Mouse (Mus musculus) G1E (cell line): ENCODE measurements around the gene Tmem121. TPM values are rescaled to one million over a fixed set of nuclear protein-coding genes. Genes with fewer than 3 reads are reported as not detected.
"Not testable (repeated sequence)": the region's sequence is repeated elsewhere in the genome, so short reads cannot be mapped to it uniquely, and the experiment has no call there.

Source experiments
- ATAC-seq: 2 replicates; pipeline ENCODE4 v1.8.0; 2016; ENCODE audit warnings: mild to moderate bottlenecking; ENCODE audit not compliant: insufficient number of reproducible peaks, poor library complexity, low FRiP score, severe bottlenecking; ENCODE audit errors: extremely low read depth
- DNase-seq: peaks from one replicate; pipeline ENCODE4 v3.0.0; 2012; ENCODE audit warnings: low spot score
- H3K27me3 ChIP-seq: 2 replicates; pipeline ENCODE4 v1.6.1; 2012; ENCODE audit warnings: mild to moderate bottlenecking, low read length, inconsistent platforms; ENCODE audit not compliant: insufficient read depth
- H3K36me3 ChIP-seq: replicated peaks from 2 replicates; pipeline ENCODE3; 2012; ENCODE audit warnings: mild to moderate bottlenecking, inconsistent platforms
- H3K4me1 ChIP-seq: 2 replicates; pipeline ENCODE4 v1.6.1; 2012; ENCODE audit warnings: low read depth, low read length, inconsistent platforms, mixed read lengths; ENCODE audit not compliant: insufficient read depth
- H3K4me3 ChIP-seq: 2 replicates; pipeline ENCODE4 v1.5.1; 2012; ENCODE audit warnings: low read depth, mild to moderate bottlenecking, inconsistent platforms, low read length, moderate library complexity, mixed read lengths
- H3K9me3 ChIP-seq: replicated peaks from 2 replicates; pipeline ENCODE4 v1.6.1; 2012; ENCODE audit warnings: inconsistent platforms
- CTCF ChIP-seq: IDR thresholded peaks from 2 replicates; pipeline ENCODE4 v1.5.1; 2012; ENCODE audit warnings: low read depth, low read length, inconsistent platforms, mixed read lengths
- GATA1 ChIP-seq: IDR thresholded peaks from 2 replicates; pipeline ENCODE4 v1.6.1; 2012; ENCODE audit warnings: borderline replicate concordance, low read length, inconsistent platforms, mixed read lengths
- GATA2 ChIP-seq: IDR thresholded peaks from 2 replicates; pipeline ENCODE4 v1.6.1; 2012; ENCODE audit warnings: low read depth, low read length, inconsistent platforms, borderline replicate concordance
- POLR2AphosphoS5 ChIP-seq: IDR thresholded peaks from 2 replicates; pipeline ENCODE4 v1.6.1; 2012; ENCODE audit warnings: low read depth, low read length, inconsistent platforms; ENCODE audit not compliant: insufficient replicate concordance
- TAL1 ChIP-seq: conservative IDR thresholded peaks from 2 replicates; pipeline ENCODE4 v1.6.1; 2012; ENCODE audit warnings: low read depth, low read length, inconsistent platforms, mixed read lengths
- polyA plus RNA-seq: library from polyadenylated mRNA; stranded (reverse); fragments of >175 nt; gene quantifications from 2 replicates; pipeline ENCODE4 v1.2.3, GENCODE M21; 2012
- total RNA-seq, 2 experiments: library from RNA; stranded (forward) in 1 of 2; stranded (reverse) in 1 of 2; fragments of 200-1000 nt in 1 of 2; fragments of >200 nt in 1 of 2; fragmentation: Nextera tagmentation in 1 of 2; gene quantifications; 2 replicates each; pipeline ENCODE4 v1.2.3; 2014 to 2017

The Tmem121 gene
- total and polyA plus RNA-seq, 3 experiments: not detected

DNA sequence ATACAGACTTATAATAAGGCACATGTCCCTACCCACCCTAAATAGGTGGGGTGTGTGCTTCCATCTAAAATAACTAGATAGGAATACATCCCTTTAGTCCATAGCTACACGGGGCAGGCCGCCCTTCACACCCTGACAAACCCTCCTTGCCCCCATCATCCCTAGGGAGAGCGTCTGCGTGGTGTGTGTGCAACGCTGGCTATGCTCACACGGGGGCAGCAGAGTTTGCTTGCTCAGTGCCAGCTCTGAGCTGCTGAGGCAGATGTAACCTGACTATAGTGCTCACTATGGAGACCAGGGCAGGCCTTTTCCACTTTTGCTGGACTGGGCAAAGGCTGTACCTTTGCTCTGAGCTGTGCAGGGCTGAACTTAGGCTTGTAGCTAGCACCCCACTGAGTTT lies 37.0 kb downstream of the Tmem121 start:
- DNase-seq (no peak), ATAC-seq (peak; percentile 43; the same call in 1 of the 2 replicates)
- TF ChIP-seq TAL1: no peak
- TF ChIP-seq CTCF: peak; percentile 34; the same call in 1 of the 2 replicates
- Histone ChIP-seq H3K4me3 (no peak overlapping the region), H3K9me3 (no peaks in the 10 kb centered on the region), H3K36me3 (no peaks in the 10 kb centered on the region), H3K4me1 (peaks cover 6% of the 10 kb centered on the region), H3K27me3 (no peaks in the 10 kb centered on the region; the same call in 1 of the 2 replicates)

DNA sequence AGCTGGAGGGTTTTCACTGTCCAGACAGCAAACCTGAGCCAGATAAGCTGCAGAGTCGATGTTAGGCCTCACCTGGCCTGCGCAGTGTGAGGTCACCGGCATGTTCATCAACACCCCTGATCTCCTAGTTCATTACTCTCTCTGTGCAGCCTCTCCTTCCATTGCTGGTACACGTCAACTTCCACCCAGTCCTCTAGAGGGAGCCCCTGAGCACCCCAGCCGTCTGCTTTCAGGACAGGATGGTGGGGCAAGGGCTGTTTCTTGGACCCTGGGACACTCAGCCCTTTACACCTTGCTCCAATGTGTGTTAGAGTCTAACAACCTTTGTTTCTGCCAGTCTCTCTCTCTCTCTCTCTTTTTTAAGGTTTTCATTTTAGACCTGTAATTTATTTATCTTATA lies 38.5 kb downstream of the Tmem121 start:
- H3K4me3 ChIP-seq: no peak overlapping the region
- no peaks in the 10 kb centered on the region for H3K9me3 ChIP-seq
- ATAC-seq (no peak), DNase-seq (peak; percentile 54)
- no peaks in the 10 kb centered on the region for H3K36me3 ChIP-seq
- H3K4me1 ChIP-seq: peaks cover 4% of the 10 kb centered on the region
- TF ChIP-seq CTCF: peak; percentile 51
- TF ChIP-seq TAL1: no peak
- TF ChIP-seq GATA2: no peak
- H3K27me3 ChIP-seq: no peaks in the 10 kb centered on the region; the same call in 1 of the 2 replicates

DNA sequence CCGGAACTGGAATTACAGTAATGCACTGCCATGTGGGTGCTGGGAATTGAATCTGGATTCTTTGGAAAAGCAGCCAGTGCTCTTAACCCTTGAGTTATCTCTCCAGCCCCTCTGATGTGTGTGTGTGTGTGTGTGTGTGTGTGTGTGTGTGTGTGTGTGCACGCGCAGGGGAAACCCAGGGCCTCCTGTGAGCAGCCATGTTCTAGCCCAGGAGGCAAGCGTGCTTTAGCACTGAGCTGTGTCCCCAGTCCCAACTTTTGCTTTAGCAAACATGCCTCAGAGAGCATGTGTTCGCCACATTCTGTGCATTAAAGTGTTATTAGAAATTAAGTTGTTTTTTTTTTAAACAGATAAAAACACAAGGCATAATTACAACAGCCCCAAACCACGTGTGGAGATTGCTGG lies 39.0 kb downstream of the Tmem121 start:
- DNase-seq: no peak
- H3K9me3 ChIP-seq: no peaks in the 10 kb centered on the region
- TF ChIP-seq POLR2AphosphoS5 (no peak), CTCF (no peak), GATA2 (no peak), TAL1 (no peak)
- no peak for ATAC-seq
- no peaks in the 10 kb centered on the region; the same call in 1 of the 2 replicates for H3K27me3 ChIP-seq
- H3K4me1 ChIP-seq: peaks cover 4% of the 10 kb centered on the region
- H3K36me3 ChIP-seq: no peaks in the 10 kb centered on the region
- H3K4me3 ChIP-seq: no peak overlapping the region

DNA sequence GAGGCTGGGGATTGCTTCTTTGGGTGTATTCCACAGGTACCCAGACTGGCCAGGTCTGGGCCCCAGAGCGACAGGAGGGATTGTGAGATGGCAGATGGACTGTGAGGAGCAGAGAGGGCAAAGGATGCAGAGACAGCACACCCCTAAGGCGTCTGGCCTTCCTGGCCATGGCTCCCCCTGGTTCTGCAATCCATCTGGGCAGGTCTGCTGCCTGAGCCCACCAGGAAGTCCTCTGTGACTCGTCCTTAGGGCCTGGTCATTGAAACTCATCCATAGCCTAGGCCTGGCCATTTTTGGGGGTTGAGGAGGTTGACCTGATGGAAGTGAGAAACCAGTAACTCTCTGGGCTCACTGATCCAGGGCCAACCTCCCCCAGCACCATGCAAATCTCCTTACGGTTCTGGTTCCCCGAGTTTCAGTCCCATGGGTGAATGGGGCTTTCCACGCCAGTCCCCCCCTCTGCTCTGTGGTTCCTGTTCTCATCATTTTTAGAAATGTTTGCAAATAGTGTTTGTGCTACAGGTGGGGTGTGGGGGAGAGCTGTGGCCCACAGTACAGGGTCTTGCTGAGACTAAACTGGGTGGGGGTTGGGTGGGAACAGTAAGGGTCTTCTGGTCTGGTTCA lies 42.4 kb downstream of the Tmem121 start:
- H3K36me3 ChIP-seq: no peaks in the 10 kb centered on the region
- no peaks in the 10 kb centered on the region for H3K9me3 ChIP-seq
- H3K4me3 ChIP-seq: no peak overlapping the region
- ATAC-seq (no peak), DNase-seq (no peak)
- H3K27me3 ChIP-seq: no peaks in the 10 kb centered on the region; the same call in 1 of the 2 replicates
- H3K4me1 ChIP-seq: no peaks in the 10 kb centered on the region
- no peak for TF ChIP-seq GATA1
- no peak for TF ChIP-seq POLR2AphosphoS5
- TF ChIP-seq TAL1: no peak
- TF ChIP-seq GATA2: no peak
- TF ChIP-seq CTCF: no peak

DNA sequence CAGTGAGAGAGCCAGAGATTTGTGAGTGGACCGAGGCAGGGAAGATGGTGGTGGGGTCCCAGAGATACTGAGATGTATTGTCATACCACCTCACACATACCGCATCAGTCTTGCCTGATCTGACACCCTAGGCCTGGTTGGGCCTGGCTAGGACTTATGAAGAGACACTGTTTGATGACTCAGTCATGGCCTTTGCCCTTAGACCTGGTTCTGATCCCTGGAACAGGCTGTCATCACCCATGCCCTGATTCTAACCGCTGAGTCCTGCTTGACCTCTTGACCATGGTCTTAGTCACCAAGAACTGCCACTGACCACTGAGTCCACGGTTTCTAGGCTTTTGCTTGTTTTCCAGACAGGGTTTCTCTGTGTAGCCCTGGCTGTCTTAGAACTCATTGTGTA lies 45.0 kb downstream of the Tmem121 start:
- no peak for DNase-seq
- no peak overlapping the region for H3K4me3 ChIP-seq
- no peak for ATAC-seq
- H3K27me3 ChIP-seq: no peaks in the 10 kb centered on the region
- H3K9me3 ChIP-seq: no peaks in the 10 kb centered on the region
- H3K36me3 ChIP-seq: no peaks in the 10 kb centered on the region
- H3K4me1 ChIP-seq: no peaks in the 10 kb centered on the region
- TF ChIP-seq GATA1: no peak
- no peak for TF ChIP-seq GATA2
- TF ChIP-seq CTCF: no peak
- no peak for TF ChIP-seq TAL1
- no peak for TF ChIP-seq POLR2AphosphoS5

DNA sequence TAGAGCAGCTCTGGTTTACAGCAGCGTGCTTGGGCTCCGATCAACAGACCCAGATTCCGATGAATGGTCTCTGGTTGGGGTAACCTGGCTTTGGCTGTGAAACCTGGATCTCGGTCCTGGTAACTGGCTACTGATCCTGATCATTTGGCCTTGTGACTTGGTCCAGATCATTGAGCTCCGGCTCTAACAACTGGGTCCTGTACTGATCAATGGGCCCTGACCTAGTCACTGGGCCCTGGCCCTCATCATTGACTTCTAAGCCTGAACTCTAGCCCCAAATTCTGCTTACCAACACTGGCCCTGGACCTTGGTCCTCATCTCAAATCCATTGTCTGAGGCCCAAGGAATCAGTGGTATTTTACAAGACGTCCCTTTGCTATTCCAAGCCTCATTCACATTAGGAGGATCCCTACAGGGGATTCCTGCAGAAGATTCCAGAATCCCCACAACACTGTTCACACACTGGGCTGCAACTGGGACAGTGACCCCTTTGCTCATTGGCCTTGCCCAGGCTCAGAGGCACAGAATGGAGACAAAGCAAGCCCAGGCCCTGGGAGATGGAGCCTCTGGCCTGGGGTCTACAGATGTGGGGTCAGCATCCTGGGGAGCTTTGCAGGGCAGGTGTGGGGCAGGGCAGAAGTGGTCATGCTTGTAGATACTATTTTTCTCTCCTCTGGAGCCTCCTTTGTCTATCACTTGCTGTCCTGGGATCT lies 46.0 kb downstream of the Tmem121 start:
- DNase-seq, H3K4me3 ChIP-seq, H3K4me1 ChIP-seq, H3K36me3 ChIP-seq, H3K9me3 ChIP-seq, H3K27me3 ChIP-seq, ATAC-seq: not testable (repeated sequence)

DNA sequence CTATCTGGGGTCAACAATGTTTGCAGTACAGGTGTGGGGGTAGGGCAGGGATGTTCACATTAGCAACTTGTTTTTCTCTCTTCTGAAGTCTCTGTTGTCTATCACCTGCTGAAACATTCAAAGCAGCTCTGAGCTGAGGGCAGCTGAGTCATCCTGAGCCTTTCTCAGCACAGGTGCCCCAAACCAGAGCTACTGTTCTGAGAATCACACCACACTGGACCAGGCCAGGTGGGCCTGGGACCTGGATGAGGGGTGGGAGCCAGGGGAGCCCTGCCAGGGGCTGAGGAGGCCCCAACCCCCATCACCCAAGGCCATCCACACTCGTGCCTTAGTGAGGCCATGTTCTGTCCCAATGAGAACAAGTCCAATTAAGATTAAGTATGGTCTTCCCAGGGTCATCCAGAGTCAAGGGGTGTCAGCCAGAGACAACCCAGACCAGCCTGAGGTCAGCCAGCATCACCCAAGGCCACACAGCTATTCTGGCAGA lies 46.6 kb downstream of the Tmem121 start:
- DNase-seq, H3K36me3 ChIP-seq, H3K27me3 ChIP-seq, H3K9me3 ChIP-seq, ATAC-seq, H3K4me3 ChIP-seq, H3K4me1 ChIP-seq: not testable (repeated sequence)

Other genes with a start within 250 kb of the Tmem121 start
- 6.2 and 9.2 TPM in 2 replicates for gene Nudt14, start 243.8 kb upstream of the Tmem121 start, total RNA-seq (2014; fragmentation: Nextera tagmentation)
- gene Nudt14, start 243.8 kb upstream of the Tmem121 start, total RNA-seq (2017): 22.2 and 28.1 TPM in 2 replicates
- 13.3 and 13.7 TPM in 2 replicates for gene Nudt14, start 243.8 kb upstream of the Tmem121 start, polyA plus RNA-seq
- gene Btbd6, start 209.4 kb upstream of the Tmem121 start, total RNA-seq (2014; fragmentation: Nextera tagmentation): 9.0 and 15.9 TPM in 2 replicates
- gene Btbd6, start 209.4 kb upstream of the Tmem121 start, total RNA-seq (2017): 10.2 and 11.1 TPM in 2 replicates
- 68.3 and 101 TPM in 2 replicates for gene Btbd6, start 209.4 kb upstream of the Tmem121 start, polyA plus RNA-seq
- 63.4 and 95.9 TPM in 2 replicates for gene Brf1, start 185.2 kb upstream of the Tmem121 start, total RNA-seq (2014; fragmentation: Nextera tagmentation)
- 76.4 and 77.1 TPM in 2 replicates for gene Brf1, start 185.2 kb upstream of the Tmem121 start, total RNA-seq (2017)
- gene Brf1, start 185.2 kb upstream of the Tmem121 start, polyA plus RNA-seq: 44.0 and 46.8 TPM in 2 replicates
- gene Pacs2, start 171.4 kb upstream of the Tmem121 start, total RNA-seq (2014; fragmentation: Nextera tagmentation): 45.0 and 47.0 TPM in 2 replicates
- 17.0 and 18.3 TPM in 2 replicates for gene Pacs2, start 171.4 kb upstream of the Tmem121 start, total RNA-seq (2017)
- gene Pacs2, start 171.4 kb upstream of the Tmem121 start, polyA plus RNA-seq: 19.9 and 21.1 TPM in 2 replicates
- not detected in 2 replicates for gene Tex22, start 111.4 kb upstream of the Tmem121 start, total RNA-seq (2014; fragmentation: Nextera tagmentation)
- gene Tex22, start 111.4 kb upstream of the Tmem121 start, total RNA-seq (2017): 0.17 and 0.38 TPM in 2 replicates
- not detected in 2 replicates for gene Tex22, start 111.4 kb upstream of the Tmem121 start, polyA plus RNA-seq
- gene Mta1, start 87.7 kb upstream of the Tmem121 start, total RNA-seq (2014; fragmentation: Nextera tagmentation): 269 and 277 TPM in 2 replicates
- gene Mta1, start 87.7 kb upstream of the Tmem121 start, total RNA-seq (2017): 38.3 and 48.5 TPM in 2 replicates
- gene Mta1, start 87.7 kb upstream of the Tmem121 start, polyA plus RNA-seq: 489 and 507 TPM in 2 replicates
- gene Crip2, start 45.7 kb upstream of the Tmem121 start, total RNA-seq (2014; fragmentation: Nextera tagmentation): 3.9 TPM in 1 of 2 replicates, not detected in the other
- 1.3 and 1.8 TPM in 2 replicates for gene Crip2, start 45.7 kb upstream of the Tmem121 start, total RNA-seq (2017)
- gene Crip2, start 45.7 kb upstream of the Tmem121 start, polyA plus RNA-seq: 9.5 and 9.6 TPM in 2 replicates
- gene Crip1, start 39.6 kb upstream of the Tmem121 start, total RNA-seq (2014; fragmentation: Nextera tagmentation): 31.5 and 42.4 TPM in 2 replicates
- 897 and 989 TPM in 2 replicates for gene Crip1, start 39.6 kb upstream of the Tmem121 start, total RNA-seq (2017)
- gene Crip1, start 39.6 kb upstream of the Tmem121 start, polyA plus RNA-seq: 143 and 174 TPM in 2 replicates
- gene Tedc1, start 29.5 kb upstream of the Tmem121 start, total RNA-seq (2014; fragmentation: Nextera tagmentation): 8.4 and 13.7 TPM in 2 replicates
- gene Tedc1, start 29.5 kb upstream of the Tmem121 start, total RNA-seq (2017): 9.3 and 13.0 TPM in 2 replicates
- gene Tedc1, start 29.5 kb upstream of the Tmem121 start, polyA plus RNA-seq: 31.4 and 35.1 TPM in 2 replicates